Mouse (Mus musculus) kidney, postnatal 0 days (tissue): ENCODE data around the gene Enpp6. TPM values are rescaled to one million over a fixed set of nuclear protein-coding genes. Genes with fewer than 3 reads are reported as not detected.

ENCODE experiments used
- ATAC-seq: fragments of 200-750 bp; cut with Nextera tagmentation; replicated peaks from 2 replicates; pipeline ENCODE4 v1.8.0; 2017; ENCODE audit warnings: low read depth, moderate number of reproducible peaks, moderate TSS enrichment, moderate library complexity; ENCODE audit not compliant: low FRiP score
- DNase-seq: peaks from one replicate; pipeline ENCODE4 v3.0.0-alpha.2; 2016; ENCODE audit warnings: low spot score
- H3K27ac ChIP-seq: fragments of 300-500 bp; sonication (generic); 2 replicates; pipeline ENCODE4 v1.5.1; 2014; ENCODE audit warnings: mild to moderate bottlenecking
- H3K27me3 ChIP-seq: fragments of 300-500 bp; sonication (generic); 2 replicates; pipeline ENCODE4 v1.6.1; 2014; ENCODE audit warnings: low read length, mixed read lengths; ENCODE audit not compliant: insufficient read depth
- H3K36me3 ChIP-seq: fragments of 300-500 bp; sonication (generic); 2 replicates; pipeline ENCODE4 v1.6.1; 2014; ENCODE audit warnings: low read length, mixed read lengths; ENCODE audit not compliant: insufficient read depth
- H3K4me1 ChIP-seq: fragments of 300-500 bp; sonication (generic); replicated peaks from 2 replicates; pipeline ENCODE4 v1.6.1; 2014; ENCODE audit warnings: antibody characterized with exemption, low read length, mixed read lengths; ENCODE audit not compliant: insufficient read depth
- H3K4me2 ChIP-seq: fragments of 300-500 bp; sonication (generic); 2 replicates; pipeline ENCODE4 v1.6.1; 2014; ENCODE audit warnings: mild to moderate bottlenecking, low read length, moderate library complexity, mixed read lengths
- H3K4me3 ChIP-seq: fragments of 300-500 bp; sonication (generic); replicated peaks from 2 replicates; pipeline ENCODE4 v1.5.1; 2014; ENCODE audit warnings: low read depth, low read length
- H3K9ac ChIP-seq: fragments of 300-500 bp; sonication (generic); 2 replicates; pipeline ENCODE4 v1.6.1; 2014; ENCODE audit warnings: low read depth, low read length
- H3K9me3 ChIP-seq: fragments of 300-500 bp; sonication (generic); replicated peaks from 2 replicates; pipeline ENCODE4 v1.6.1; 2016; ENCODE audit warnings: low read length, inconsistent platforms, mixed read lengths
- CTCF ChIP-seq: IDR thresholded peaks from 2 replicates; pipeline ENCODE4 v1.5.1; 2016; ENCODE audit warnings: antibody characterized with exemption, low read depth, mild to moderate bottlenecking, moderate library complexity
- WGBS: fragments of 180-500 bp; shearing (Covaris S2); extraction: QIAGEN DNeasy Blood & Tissue Kit; methylation state at CpG from one replicate; pipeline ENCODE4 v1.1.7; 2014; 5-methylcytosine and 5-hydroxymethylcytosine counted together
- polyA plus RNA-seq: library from polyadenylated mRNA; unstranded; fragments of >200 nt; fragmentation: Nextera tagmentation; extraction: Ambion mirVana; gene quantifications from 2 replicates; pipeline ENCODE4 v1.2.1, GENCODE M21; 2015

Enpp6 gene
- polyA plus RNA-seq, 1 experiment from 2014 or later: 2.3 TPM

GRCm38 (mm10) chr8:46946181-46946580 is 40.5 kb upstream of the Enpp6 start:
- Histone ChIP-seq H3K4me3 (no peak overlapping the region), H3K9ac (no peak overlapping the region), H3K27ac (no peak overlapping the region), H3K27me3 (no peaks in the 10 kb centered on the region), H3K36me3 (no peaks in the 10 kb centered on the region), H3K4me2 (no peak overlapping the region), H3K4me1 (peaks cover 4% of the 10 kb centered on the region; the same call in 1 of the 2 replicates), H3K9me3 (no peaks in the 10 kb centered on the region; the same call in 1 of the 2 replicates)
- ATAC-seq (no peak), DNase-seq (no peak)
- 75% methylated on average over 5 of the region's 5 CpGs for WGBS
- peak; percentile 53 for TF ChIP-seq CTCF

DNA sequence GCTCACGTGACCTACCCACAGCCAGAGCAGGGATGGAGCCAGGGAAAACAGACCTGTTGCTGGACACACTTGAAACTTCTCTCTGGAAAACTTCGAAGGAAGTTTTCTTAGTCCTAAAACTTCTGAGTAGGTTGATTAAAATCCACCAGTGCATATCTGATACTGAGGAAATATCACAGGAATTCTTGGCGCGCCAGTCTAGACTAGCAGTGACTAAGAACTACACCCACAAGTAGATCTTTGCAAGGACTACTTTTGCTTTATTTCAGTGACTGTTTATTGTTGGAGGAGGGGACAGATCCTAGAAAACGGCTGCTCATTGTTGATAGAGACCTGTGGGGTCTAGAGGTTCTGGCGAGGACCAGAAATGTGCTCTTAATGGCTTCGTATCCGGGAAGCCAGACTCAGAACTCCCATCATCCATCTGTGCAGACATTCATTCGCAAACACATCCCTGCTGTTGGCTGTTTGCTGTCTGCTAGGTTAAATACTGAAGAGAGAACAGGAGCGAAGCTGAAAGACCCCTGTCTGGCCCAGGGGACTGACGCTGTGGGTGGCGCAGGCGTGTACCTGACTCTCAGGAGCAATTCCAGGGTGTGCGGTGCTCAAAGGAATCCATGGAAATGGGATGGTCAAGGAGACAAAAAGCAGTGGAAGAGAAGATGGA is 38.5 kb upstream of the Enpp6 start:
- no peak overlapping the region for H3K4me3 ChIP-seq
- ATAC-seq: no peak
- no peaks in the 10 kb centered on the region for H3K36me3 ChIP-seq
- DNase-seq: no peak
- H3K9ac ChIP-seq: no peak overlapping the region
- no peaks in the 10 kb centered on the region for H3K4me1 ChIP-seq
- no peaks in the 10 kb centered on the region; the same call in 1 of the 2 replicates for H3K9me3 ChIP-seq
- H3K4me2 ChIP-seq: no peak overlapping the region
- H3K27me3 ChIP-seq: no peaks in the 10 kb centered on the region
- H3K27ac ChIP-seq: no peak overlapping the region
- 83% methylated on average over 14 of the region's 14 CpGs for WGBS
- TF ChIP-seq CTCF: no peak

- Histone ChIP-seq H3K36me3 (no peaks in the 10 kb centered on the region), H3K4me1 (no peaks in the 10 kb centered on the region), H3K9ac (no peak overlapping the region), H3K4me2 (no peak overlapping the region), H3K4me3 (no peak overlapping the region), H3K9me3 (no peaks in the 10 kb centered on the region), H3K27me3 (no peaks in the 10 kb centered on the region), H3K27ac (no peak overlapping the region)
- ATAC-seq (peak; percentile 43; the same call in 1 of the 2 replicates), DNase-seq (peak; percentile 95)
- 20% methylated on average over 7 of the region's 7 CpGs for WGBS
- TF ChIP-seq CTCF: peak; percentile 95
These were observed 33.2 kb upstream of the Enpp6 start for GRCm38 (mm10) chr8:46953472-46953871.

DNA sequence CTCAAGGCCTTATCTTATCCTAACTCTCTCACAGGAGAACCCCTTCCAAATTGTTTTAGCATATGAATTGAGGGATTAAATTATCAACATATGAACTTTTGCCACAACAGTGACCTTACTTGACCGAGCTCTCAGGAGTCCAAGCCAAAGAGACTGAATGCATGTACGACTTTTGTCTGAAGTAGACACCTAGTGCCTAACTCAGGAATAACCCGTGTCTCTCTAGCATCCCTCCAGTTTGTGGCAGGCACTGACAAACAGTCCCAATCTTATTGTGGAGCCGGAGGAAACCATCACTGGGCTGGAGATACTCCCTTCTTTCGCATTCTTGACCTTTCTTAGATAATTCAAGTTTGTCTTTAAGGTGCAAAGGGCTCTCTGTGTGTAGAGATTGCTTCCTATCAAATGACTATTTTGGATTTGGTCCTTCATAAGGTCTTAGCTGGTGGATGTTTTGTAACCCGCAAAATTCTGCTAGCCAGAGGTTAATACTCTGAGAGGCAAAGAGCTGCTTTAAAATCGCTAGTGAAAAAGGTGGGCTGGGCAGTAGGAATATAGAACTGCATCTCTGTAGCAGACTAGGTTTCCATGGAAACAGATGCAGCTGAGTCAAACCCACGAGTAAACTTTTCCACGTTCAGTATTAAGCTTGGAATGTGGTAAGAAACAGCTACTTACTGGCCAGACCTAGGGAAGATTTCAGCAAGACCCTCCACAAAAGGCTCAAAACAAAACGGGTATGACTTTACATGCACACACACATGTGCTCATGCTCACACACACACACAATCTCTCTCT is 23.9 kb upstream of the Enpp6 start:
- Histone ChIP-seq H3K27me3 (no peaks in the 10 kb centered on the region), H3K9ac (no peak overlapping the region), H3K4me3 (no peak overlapping the region), H3K27ac (no peak overlapping the region), H3K4me1 (no peaks in the 10 kb centered on the region), H3K9me3 (no peaks in the 10 kb centered on the region), H3K4me2 (no peak overlapping the region), H3K36me3 (no peaks in the 10 kb centered on the region)
- 0 out of 2 replicates have a peak, but pooled peaks have one; percentile 9 for TF ChIP-seq CTCF
- ATAC-seq (no peak), DNase-seq (no peak)
- WGBS: 54% methylated on average over 10 of the region's 10 CpGs

GRCm38 (mm10) chr8:46963619-46964145 is 23.0 kb upstream of the Enpp6 start:
- Histone ChIP-seq H3K4me3 (no peak overlapping the region), H3K27me3 (no peaks in the 10 kb centered on the region), H3K9me3 (no peaks in the 10 kb centered on the region), H3K36me3 (no peaks in the 10 kb centered on the region), H3K4me1 (no peaks in the 10 kb centered on the region), H3K4me2 (no peak overlapping the region), H3K27ac (no peak overlapping the region), H3K9ac (no peak overlapping the region)
- TF ChIP-seq CTCF: no peak
- WGBS: 52% methylated on average over 8 of the region's 8 CpGs
- DNase-seq (no peak), ATAC-seq (no peak)

GRCm38 (mm10) chr8:46965812-46966211 is 20.9 kb upstream of the Enpp6 start:
- WGBS: 66% methylated on average over 13 of the region's 14 CpGs
- Histone ChIP-seq H3K27me3 (no peaks in the 10 kb centered on the region), H3K27ac (no peak overlapping the region), H3K4me1 (no peaks in the 10 kb centered on the region), H3K4me2 (no peak overlapping the region), H3K9me3 (no peaks in the 10 kb centered on the region), H3K9ac (no peak overlapping the region), H3K4me3 (no peak overlapping the region), H3K36me3 (no peaks in the 10 kb centered on the region)
- ATAC-seq (no peak), DNase-seq (no peak)
- TF ChIP-seq CTCF: no peak
